Mouse (Mus musculus) midbrain, postnatal 0 days (tissue): ENCODE results near the gene Tpsg1. TPM values are rescaled to one million over a fixed set of nuclear protein-coding genes. Genes with fewer than 3 reads are reported as not detected.

Experiments used
- ATAC-seq: fragments of 200-750 bp; cut with Nextera tagmentation; 2 replicates; pipeline ENCODE4 v1.8.0; 2017; ENCODE audit warnings: moderate number of reproducible peaks, mild to moderate bottlenecking, moderate TSS enrichment, moderate library complexity; ENCODE audit not compliant: low FRiP score
- DNase-seq: peaks from one replicate; pipeline ENCODE4 v3.0.0-alpha.2; 2015; ENCODE audit warnings: low spot score
- H3K27ac ChIP-seq: fragments of 300-500 bp; sonication (generic); 2 replicates; pipeline ENCODE4 v1.5.1; 2014; ENCODE audit warnings: low read depth, mild to moderate bottlenecking, low read length, mixed read lengths
- H3K27me3 ChIP-seq: fragments of 300-500 bp; sonication (generic); 2 replicates; pipeline ENCODE4 v1.6.1; 2014; ENCODE audit warnings: low read length, control low read depth, mixed read lengths; ENCODE audit not compliant: insufficient read depth
- H3K36me3 ChIP-seq: fragments of 300-500 bp; sonication (generic); 2 replicates; pipeline ENCODE4 v1.6.1; 2014; ENCODE audit warnings: low read length, control low read depth, mixed read lengths; ENCODE audit not compliant: insufficient read depth
- H3K4me1 ChIP-seq: fragments of 300-500 bp; sonication (generic); 2 replicates; pipeline ENCODE4 v1.6.1; 2014; ENCODE audit warnings: mild to moderate bottlenecking, control low read depth, antibody characterized with exemption, low read length, mixed read lengths; ENCODE audit not compliant: insufficient read depth
- H3K4me2 ChIP-seq: fragments of 300-500 bp; sonication (generic); 2 replicates; pipeline ENCODE4 v1.6.1; 2014; ENCODE audit warnings: low read depth, mild to moderate bottlenecking, low read length, mixed read lengths; ENCODE audit not compliant: poor library complexity, severe bottlenecking
- H3K4me3 ChIP-seq: fragments of 300-500 bp; sonication (generic); 2 replicates; pipeline ENCODE4 v1.5.1; 2014; ENCODE audit warnings: low read depth, mild to moderate bottlenecking, low read length, moderate library complexity
- H3K9ac ChIP-seq: fragments of 300-500 bp; sonication (generic); replicated peaks from 2 replicates; pipeline ENCODE4 v1.6.1; 2014; ENCODE audit warnings: mild to moderate bottlenecking, low read length, moderate library complexity, mixed read lengths; ENCODE audit not compliant: poor library complexity, severe bottlenecking
- H3K9me3 ChIP-seq: fragments of 300-500 bp; sonication (generic); 2 replicates; pipeline ENCODE4 v1.6.1; 2016; ENCODE audit warnings: low read length, control low read depth
- CTCF ChIP-seq: IDR thresholded peaks from 2 replicates; pipeline ENCODE4 v1.5.1; 2016; ENCODE audit warnings: antibody characterized with exemption, mild to moderate bottlenecking
- WGBS: fragments of 180-500 bp; shearing (Covaris S2); extraction: QIAGEN DNeasy Blood & Tissue Kit; methylation state at CpG from one replicate; pipeline ENCODE4 v1.1.7; 2014; 5-methylcytosine and 5-hydroxymethylcytosine counted together
- polyA plus RNA-seq: library from polyadenylated mRNA; unstranded; fragments of >200 nt; fragmentation: Nextera tagmentation; extraction: Ambion mirVana; gene quantifications from 2 replicates; pipeline ENCODE4 v1.2.1, GENCODE M21; 2015
- total RNA-seq: library from RNA; depleted of rRNA; stranded (reverse); fragments of >200 nt; gene quantifications from 2 replicates; pipeline ENCODE4 v1.2.3, GENCODE M21; 2014; rRNA removed

Tpsg1 gene
- total RNA-seq, result not detected in 2 replicates
- polyA plus RNA-seq, result 1.0 and 1.2 TPM in 2 replicates

- H3K27me3 ChIP-seq, result no peaks in the 10 kb centered on the region
- H3K9me3 ChIP-seq, result no peaks in the 10 kb centered on the region
- no peak within 1 kb of the TSS for H3K4me2 ChIP-seq
- TF ChIP-seq CTCF, result no peak
- 70% methylated on average over 3 of the region's 3 CpGs for WGBS
- no peaks in the 10 kb centered on the region for H3K36me3 ChIP-seq
- ATAC-seq (no peak), DNase-seq (no peak)
- H3K9ac ChIP-seq, result no peak within 1 kb of the TSS
- no peak within 1 kb of the TSS for H3K27ac ChIP-seq
- H3K4me1 ChIP-seq, result no peaks in the 10 kb centered on the region
- no peak within 1 kb of the TSS for H3K4me3 ChIP-seq
These were observed at the start of gene Tpsg1 for GRCm38 (mm10) chr17:25368973-25369372. TSS of gene Tpsg1 (plus strand) at chr17:25369273.

- no peak overlapping the region for H3K4me2 ChIP-seq
- DNase-seq, result no peak
- H3K36me3 ChIP-seq, result no peaks in the 10 kb centered on the region
- no peaks in the 10 kb centered on the region for H3K4me1 ChIP-seq
- no peak overlapping the region for H3K4me3 ChIP-seq
- 92% methylated on average over 8 of the region's 8 CpGs for WGBS
- TF ChIP-seq CTCF, result no peak
- no peaks in the 10 kb centered on the region for H3K9me3 ChIP-seq
- no peaks in the 10 kb centered on the region for H3K27me3 ChIP-seq
- H3K9ac ChIP-seq, result no peak overlapping the region
- H3K27ac ChIP-seq, result no peak overlapping the region
- ATAC-seq, result no peak
These were observed 48.3 kb upstream of the Tpsg1 start for GRCm38 (mm10) chr17:25320819-25321218.

- Histone ChIP-seq H3K4me3 (no peak overlapping the region), H3K9me3 (no peaks in the 10 kb centered on the region), H3K4me2 (no peak overlapping the region), H3K9ac (no peak overlapping the region), H3K36me3 (no peaks in the 10 kb centered on the region), H3K27ac (no peak overlapping the region), H3K27me3 (no peaks in the 10 kb centered on the region), H3K4me1 (no peaks in the 10 kb centered on the region)
- ATAC-seq, result no peak
- no peak for DNase-seq
- 28% methylated on average over 2 of the region's 2 CpGs for WGBS
- no peak for TF ChIP-seq CTCF
These were observed 46.1 kb upstream of the Tpsg1 start for GRCm38 (mm10) chr17:25322930-25323329.

GRCm38 (mm10) chr17:25332321-25332720 is 36.8 kb upstream of the Tpsg1 start:
- Histone ChIP-seq H3K27ac (no peak overlapping the region), H3K4me3 (no peak overlapping the region), H3K9me3 (no peaks in the 10 kb centered on the region), H3K36me3 (no peaks in the 10 kb centered on the region), H3K4me2 (no peak overlapping the region), H3K27me3 (0 out of 2 replicates have a peak, but pooled peaks cover 6% of the 10 kb centered on the region), H3K4me1 (no peaks in the 10 kb centered on the region), H3K9ac (no peak overlapping the region)
- WGBS, result 78% methylated on average over 9 of the region's 9 CpGs
- ATAC-seq, result no peak
- no peak for DNase-seq
- no peak for TF ChIP-seq CTCF

- peak; percentile 99 for TF ChIP-seq CTCF
- no peak overlapping the region for H3K4me2 ChIP-seq
- no peak overlapping the region for H3K27ac ChIP-seq
- 2% methylated on average over 8 of the region's 8 CpGs for WGBS
- no peaks in the 10 kb centered on the region for H3K9me3 ChIP-seq
- H3K27me3 ChIP-seq, result 0 out of 2 replicates have a peak, but pooled peaks cover 6% of the 10 kb centered on the region
- H3K4me1 ChIP-seq, result no peaks in the 10 kb centered on the region
- peak; percentile 81 for DNase-seq
- no peak overlapping the region; the same call in 1 of the 2 replicates for H3K9ac ChIP-seq
- H3K4me3 ChIP-seq, result no peak overlapping the region
- H3K36me3 ChIP-seq, result no peaks in the 10 kb centered on the region
- peak; percentile 52; the same call in 1 of the 2 replicates for ATAC-seq
These were observed 35.1 kb upstream of the Tpsg1 start for GRCm38 (mm10) chr17:25333943-25334342.

GRCm38 (mm10) chr17:25338218-25338617 is 30.9 kb upstream of the Tpsg1 start:
- DNase-seq (no peak), ATAC-seq (no peak)
- Histone ChIP-seq H3K9ac (no peak overlapping the region), H3K27me3 (no peaks in the 10 kb centered on the region), H3K9me3 (no peaks in the 10 kb centered on the region), H3K36me3 (no peaks in the 10 kb centered on the region), H3K4me2 (no peak overlapping the region), H3K27ac (no peak overlapping the region), H3K4me1 (no peaks in the 10 kb centered on the region), H3K4me3 (no peak overlapping the region)
- 83% methylated on average over 4 of the region's 4 CpGs for WGBS
- TF ChIP-seq CTCF, result no peak
